In the genomic region with DNA sequence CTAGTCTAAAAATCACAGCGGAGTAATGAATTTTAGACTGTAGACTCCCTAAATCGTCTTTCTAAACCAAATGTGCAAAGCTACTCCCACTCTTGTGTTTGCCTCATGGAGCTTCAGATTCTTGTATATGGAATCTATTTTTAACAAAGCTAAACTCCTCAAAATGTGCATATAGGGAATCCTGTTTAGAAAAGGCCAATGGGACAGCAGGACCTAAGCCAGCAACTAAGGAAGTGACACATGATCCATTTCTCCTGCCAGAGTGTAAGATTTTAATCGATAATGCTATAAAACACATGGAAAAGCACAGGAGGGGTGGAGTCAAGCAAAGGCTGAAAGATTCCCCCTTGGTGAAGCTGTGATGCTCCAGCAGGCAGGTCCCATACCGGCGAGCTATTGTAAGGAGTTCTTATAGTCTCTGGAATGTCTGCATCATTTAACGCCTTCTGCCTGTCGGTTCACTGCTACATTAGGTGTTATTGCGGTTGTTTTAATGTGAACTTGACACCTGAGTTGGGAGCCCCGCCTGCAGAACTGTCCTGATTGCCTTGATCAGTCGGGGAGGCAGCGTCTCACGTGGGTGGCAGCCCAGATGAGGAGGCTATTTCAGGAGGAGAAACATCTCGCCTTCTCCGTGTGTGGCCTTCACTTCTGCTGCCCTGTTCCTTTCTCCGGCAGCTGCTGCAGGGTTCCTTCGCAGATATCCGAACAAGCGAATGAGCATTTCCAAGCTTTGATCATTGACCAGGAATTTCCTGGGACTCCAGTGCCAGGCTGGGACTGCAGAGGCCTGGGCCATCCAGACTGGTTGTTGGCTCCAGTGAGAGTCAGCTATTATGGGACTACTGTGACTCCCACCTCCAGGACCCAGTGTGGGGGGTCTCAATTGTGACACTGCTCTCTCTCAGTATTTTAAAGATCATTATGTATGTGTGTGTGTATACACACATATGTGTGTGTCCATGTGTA, we compare ENCODE assay signal across 11 mouse cellular contexts. TPM values are rescaled to one million over a fixed set of nuclear protein-coding genes. Genes with fewer than 3 reads are reported as not detected.
DNase-seq lines count a peak whose midpoint lies in the region; ATAC-seq and TF ChIP-seq lines count a peak whose summit lies in the region.
"Had no signal": no experiment of that assay in that cellular context is flagged by ENCODE, and none has a peak within 500 bp of the region (broad histone marks: within the 10 kb centered on the region; RNA-seq: fewer than 3 reads in every experiment).

No protein-coding gene starts in this region.

- ATAC-seq in heart, embryonic 14.5 days (ENCODE audit: insufficient number of reproducible peaks, insufficient read depth, low FRiP score, low read depth): no peak
- no peak for ATAC-seq in limb, embryonic 12.5 days (ENCODE audit: insufficient number of reproducible peaks, insufficient read depth, low FRiP score, low TSS enrichment, low read depth)
- ATAC-seq: CD4-positive, CD25-positive, alpha-beta regulatory T cell, adult 4 months; forebrain, postnatal 0 days; hindbrain, postnatal 0 days had no signal

- no peak for TF ChIP-seq POLR2A in cortical plate, adult 2 months (IDR thresholded peaks at IDR 0.05; ENCODE audit: extremely low read depth, insufficient read depth, low read length)

- peak overlapping the region; percentile 26 for H3K4me2 ChIP-seq in heart, embryonic 14.5 days (ENCODE audit: low read length)
- H3K4me2 ChIP-seq in limb, embryonic 12.5 days: peak overlapping the region; percentile 34

- H3K27ac ChIP-seq in heart, embryonic 14.5 days (replicated peaks in 1 of 2; ENCODE audit: control insufficient read depth in 1 of 2, insufficient read depth in 1 of 2, low read depth in 2 of 2, low read length in 2 of 2): no peak overlapping the region
- no peak overlapping the region for H3K27ac ChIP-seq in limb, embryonic 12.5 days
- no peak overlapping the region for H3K27ac ChIP-seq in limb, embryonic 10.5 days
- peak overlapping the region; percentile 64 for H3K27ac ChIP-seq in cortical plate, adult 2 months (ENCODE audit: insufficient read depth, low read length)
- H3K27ac ChIP-seq: hindbrain, postnatal 0 days had no signal

- no peaks in the 10 kb centered on the region for H3K27me3 ChIP-seq in heart, embryonic 14.5 days (ENCODE audit: control insufficient read depth, insufficient read depth, low read length)
- no peaks in the 10 kb centered on the region; the same call in 1 of the 2 replicates for H3K27me3 ChIP-seq in limb, embryonic 12.5 days
- H3K27me3 ChIP-seq in limb, embryonic 10.5 days (ENCODE audit: low read depth, poor library complexity, severe bottlenecking): 0 out of 2 replicates have a peak, but pooled peaks cover 4% of the 10 kb centered on the region

- no peak for DNase-seq in heart, adult 8-10 months (ENCODE audit: low spot score)
- no peak for DNase-seq in limb, embryonic 10.5 days (ENCODE audit: low spot score)
- peak; percentile 14 to 32 for DNase-seq in lung, postnatal 4 days
- no peak for DNase-seq in spleen, postnatal 14 days (ENCODE audit: low spot score in 2 of 2)
- DNase-seq: cerebellum, postnatal 25 days; forebrain, postnatal 0 days had no signal

- no peaks in the 10 kb centered on the region for H3K36me3 ChIP-seq in heart, embryonic 14.5 days (ENCODE audit: control insufficient read depth, insufficient read depth, low read length)
- H3K36me3 ChIP-seq in limb, embryonic 12.5 days: no peaks in the 10 kb centered on the region
- H3K36me3 ChIP-seq in limb, embryonic 10.5 days: no peaks in the 10 kb centered on the region

- H3K9me3 ChIP-seq in heart, embryonic 14.5 days (ENCODE audit: control insufficient read depth, low read length): no peaks in the 10 kb centered on the region
- peaks cover 2% of the 10 kb centered on the region; the same call in 1 of the 2 replicates for H3K9me3 ChIP-seq in limb, embryonic 12.5 days
- H3K9me3 ChIP-seq in limb, embryonic 10.5 days (replicated peaks): no peaks in the 10 kb centered on the region

- no peak overlapping the region; the same call in 1 of the 2 replicates for H3K9ac ChIP-seq in heart, embryonic 14.5 days (ENCODE audit: low read length)
- no peak overlapping the region for H3K9ac ChIP-seq in limb, embryonic 12.5 days (replicated peaks)
- H3K9ac ChIP-seq: forebrain, postnatal 0 days had no signal

- peaks cover 0 to 2% of the 10 kb centered on the region in 2 experiments; a peak in 1 of 4 replicates for H3K4me1 ChIP-seq in heart, embryonic 14.5 days (ENCODE audit: control insufficient read depth in 2 of 2, insufficient read depth in 2 of 2, low read length in 2 of 2)
- peaks cover 7% of the 10 kb centered on the region for H3K4me1 ChIP-seq in limb, embryonic 12.5 days (replicated peaks)
- H3K4me1 ChIP-seq in limb, embryonic 10.5 days: peaks cover 7% of the 10 kb centered on the region
- peaks cover 4% of the 10 kb centered on the region for H3K4me1 ChIP-seq in cortical plate, adult 2 months (ENCODE audit: control insufficient read depth, insufficient read depth, low read length)

- WGBS in heart, embryonic 14.5 days: 25% methylated on average over 18 of the region's 18 CpGs
- WGBS in limb, embryonic 12.5 days: 21% methylated on average over 18 of the region's 18 CpGs
- WGBS in limb, embryonic 10.5 days: 33% methylated on average over 18 of the region's 18 CpGs

- TF ChIP-seq CTCF in cortical plate, adult 2 months (IDR thresholded peaks at IDR 0.05; ENCODE audit: extremely low read depth, insufficient read depth, low read length): no peak

- no peak overlapping the region for H3K4me3 ChIP-seq in heart, embryonic 14.5 days (ENCODE audit: control insufficient read depth in 1 of 2, insufficient read depth in 1 of 2, low read depth in 1 of 2, low read length in 2 of 2)
- no peak overlapping the region for H3K4me3 ChIP-seq in limb, embryonic 12.5 days (replicated peaks)
- no peak overlapping the region for H3K4me3 ChIP-seq in limb, embryonic 10.5 days
- no peak overlapping the region for H3K4me3 ChIP-seq in cortical plate, adult 2 months (ENCODE audit: insufficient read depth, low read length)

RNA-seq across cellular contexts. Expression of a gene that starts 15.3 kb away (rescaled TPM):
- 14.8 and 15.1 TPM in 2 replicates for polyA plus RNA-seq in heart, embryonic 14.5 days (2014; fragmentation: Nextera tagmentation; extraction: Ambion mirVana)
- 10 to 100 TPM; 26.5 to 32.5 (median 29.4) TPM for total RNA-seq in heart, adult 8-10 months (2022)
- 20.5 and 22.2 TPM in 2 replicates for polyA plus RNA-seq in limb, embryonic 12.5 days (2016; fragmentation: Nextera tagmentation; extraction: Ambion mirVana)
- 14.8 and 15.8 TPM in 2 replicates for polyA plus RNA-seq in limb, embryonic 10.5 days (2016; fragmentation: Nextera tagmentation; extraction: Ambion mirVana)
- 43.6 and 47.8 TPM in 2 replicates for polyA plus RNA-seq in cortical plate, adult 2 months (2012; rRNA removed)

Comparison
In these comparisons a context has a peak if more than half of its experiments do, and no peak if none do; other contexts are left out.
1. DNase-seq: peak in lung, postnatal 4 days (2 of 2); none in heart, adult 8-10 months (single experiment), limb, embryonic 10.5 days (single experiment) and spleen, postnatal 14 days (0 of 2).